Mouse (Mus musculus) lung, adult 2 months (tissue): ENCODE results near the gene Cr1l. TPM values are rescaled to one million over a fixed set of nuclear protein-coding genes. Genes with fewer than 3 reads are reported as not detected.

ENCODE experiments used
- DNase-seq: peaks from one replicate; pipeline ENCODE4 v3.0.0; 2022
- H3K4me1 ChIP-seq: fragments of 200-500 bp; 2 replicates; pipeline ENCODE4 v1.6.1; 2011; ENCODE audit warnings: low read length; ENCODE audit not compliant: control insufficient read depth, insufficient read depth
- H3K4me3 ChIP-seq: fragments of 200-500 bp; replicated peaks from 2 replicates; pipeline ENCODE3; 2011; ENCODE audit warnings: low read depth, mild to moderate bottlenecking, control low read depth, low read length; ENCODE audit errors: extremely low read depth
- CTCF ChIP-seq: fragments of 200-500 bp; IDR thresholded peaks from 2 replicates; pipeline ENCODE4 v1.5.1; 2011; ENCODE audit warnings: mild to moderate bottlenecking, low read length, control low read depth; ENCODE audit not compliant: insufficient read depth
- POLR2A ChIP-seq: fragments of 200-500 bp; IDR thresholded peaks from 2 replicates; pipeline ENCODE4 v1.6.1; 2011; ENCODE audit warnings: low read depth, mild to moderate bottlenecking, control low read depth, low read length, borderline replicate concordance; ENCODE audit errors: extremely low read depth
- WGBS: fragments of 180-500 bp; shearing (Covaris S2); methylation state at CpG from one replicate; pipeline ENCODE4 v1.1.7; 2018; 5-methylcytosine and 5-hydroxymethylcytosine counted together
- polyA plus RNA-seq: library from polyadenylated mRNA; depleted of rRNA; stranded (reverse); fragments of >200 nt; gene quantifications from 2 replicates; pipeline ENCODE4 v1.2.3, GENCODE M21; 2012; rRNA removed

The Cr1l gene
- polyA plus RNA-seq, 1 experiment = 62.1 TPM

DNA sequence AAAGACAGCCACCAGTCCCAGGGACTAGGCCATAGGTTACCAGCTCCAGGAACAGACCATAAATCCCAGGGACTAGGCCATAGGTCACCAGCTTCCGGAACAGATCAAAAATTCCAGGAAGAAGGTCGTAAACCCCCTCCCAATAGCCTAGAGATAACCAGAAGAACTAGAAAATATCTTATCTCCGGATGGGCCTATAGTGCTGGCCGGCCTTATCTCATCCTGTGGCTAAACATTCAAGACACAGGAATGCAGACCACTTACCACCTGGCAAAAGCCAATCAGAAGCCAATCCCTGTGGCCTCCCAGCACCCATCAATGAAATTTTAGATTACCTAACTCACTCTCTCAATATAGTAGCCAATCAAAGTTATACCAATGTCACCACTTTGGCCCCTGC is 30.7 kb downstream of the Cr1l start:
- TF ChIP-seq POLR2A (no peak), CTCF (no peak)
- Histone ChIP-seq H3K4me1 (no peaks in the 10 kb centered on the region), H3K4me3 (no peak overlapping the region)
- DNase-seq = no peak
- WGBS = 35% methylated on average over 4 of the region's 4 CpGs

DNA sequence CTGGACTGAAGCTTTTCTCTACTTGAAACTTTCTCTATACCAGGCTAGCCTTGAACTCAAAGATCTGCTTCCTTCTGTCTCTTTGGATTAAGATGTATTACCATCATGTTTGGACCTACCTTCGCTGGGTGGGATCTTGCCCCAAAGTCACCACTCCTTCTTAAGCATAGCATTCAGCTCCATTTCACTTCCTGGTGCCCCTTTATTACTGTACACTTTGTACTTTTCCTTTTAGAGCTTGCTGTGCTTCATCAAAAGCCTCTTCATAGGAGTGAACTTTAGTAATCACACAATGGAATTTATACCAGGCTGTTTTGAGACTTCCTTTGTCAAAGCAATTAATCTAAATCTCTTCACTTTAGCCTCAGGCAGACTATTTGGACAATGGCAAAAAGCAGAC is 33.4 kb downstream of the Cr1l start:
- H3K4me3 ChIP-seq = no peak overlapping the region
- WGBS = 95% methylated on average over 1 of the region's 1 CpGs
- DNase-seq = no peak
- TF ChIP-seq CTCF = no peak
- TF ChIP-seq POLR2A = no peak
- no peaks in the 10 kb centered on the region; the same call in 1 of the 2 replicates for H3K4me1 ChIP-seq

DNA sequence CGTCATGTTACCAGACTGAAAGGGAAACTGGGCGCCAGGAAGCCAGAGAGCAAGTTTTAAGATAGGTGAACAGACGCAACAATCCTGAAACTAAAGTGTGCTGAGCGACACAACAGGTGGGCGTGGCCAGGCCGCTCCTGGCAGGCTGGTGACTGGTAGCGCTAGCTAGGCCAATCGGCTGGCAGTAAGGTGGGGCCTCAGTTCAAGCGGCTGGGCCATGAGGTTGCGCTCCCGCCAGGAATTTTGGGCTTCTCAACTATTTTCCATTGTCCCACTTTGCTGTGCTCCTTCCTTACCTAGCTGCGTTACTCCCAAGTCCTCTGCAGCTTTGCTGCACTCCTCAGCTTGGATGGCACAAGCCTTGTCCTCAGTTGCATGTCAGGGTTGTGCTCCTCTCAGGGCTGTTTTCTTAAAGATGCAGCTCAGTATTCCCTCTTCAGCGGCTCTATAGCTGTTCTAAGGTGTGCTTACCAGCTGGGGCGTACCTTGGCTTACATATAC is 39.1 kb downstream of the Cr1l start, which contains the start of gene Cd46:
Cd46 (minus strand) TSS at position 30 of the 501 bp plus-strand sequence.
- 3% methylated on average over 14 of the region's 14 CpGs for WGBS
- Histone ChIP-seq H3K4me1 (peaks cover 5% of the 10 kb centered on the region; the same call in 1 of the 2 replicates), H3K4me3 (peak within 1 kb of the TSS; percentile 73)
- TF ChIP-seq CTCF (no peak), POLR2A (0 out of 2 replicates have a peak, but pooled peaks have one; percentile 34)
- DNase-seq = peak; percentile 78

DNA sequence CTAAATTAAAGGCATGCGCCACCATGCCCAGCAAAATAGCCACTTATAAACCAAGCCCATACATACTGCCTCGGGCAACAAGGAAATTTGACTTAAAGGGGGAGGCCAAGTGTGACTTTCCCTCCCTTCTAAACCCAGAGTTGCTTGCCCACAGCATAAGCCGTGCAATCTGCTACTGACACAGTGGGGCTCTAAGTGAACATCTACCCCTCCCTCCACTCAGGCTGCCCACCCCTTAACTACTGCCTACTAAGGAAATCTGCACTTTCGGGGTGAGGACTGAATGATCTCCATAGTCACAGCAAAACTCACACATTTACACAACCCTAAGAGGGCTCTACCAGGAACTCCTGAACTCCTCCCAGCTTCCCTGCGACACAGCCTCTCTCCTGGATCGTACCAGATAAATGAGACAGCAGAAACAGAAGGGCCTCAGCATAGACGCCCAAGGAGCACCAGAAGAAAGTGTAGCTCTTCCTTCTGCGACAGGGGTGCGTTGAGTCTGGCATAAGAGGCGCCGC is 39.6 kb downstream of the Cr1l start:
- peaks cover 5% of the 10 kb centered on the region; the same call in 1 of the 2 replicates for H3K4me1 ChIP-seq
- WGBS = 17% methylated on average over 11 of the region's 11 CpGs
- no peak for DNase-seq
- peak overlapping the region; percentile 73 for H3K4me3 ChIP-seq
- TF ChIP-seq CTCF (no peak), POLR2A (no peak)

DNA sequence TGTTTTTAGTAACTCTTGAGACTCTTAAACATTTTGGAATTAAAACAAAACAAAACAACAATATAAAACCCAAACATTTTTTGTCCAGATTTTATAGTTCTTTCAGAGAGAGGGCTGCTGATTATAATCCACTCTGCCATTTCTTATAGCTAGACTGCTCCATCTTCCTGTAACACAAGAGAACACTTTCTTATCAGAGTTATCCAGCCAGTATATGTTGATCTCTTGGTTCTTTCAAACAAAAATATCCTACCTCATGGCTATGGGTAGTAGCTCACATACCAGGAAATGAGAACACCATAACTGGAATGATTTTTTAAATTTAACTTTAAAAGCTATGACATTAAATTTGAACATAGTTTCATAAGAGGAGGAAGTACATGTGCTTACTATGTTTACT is 49.2 kb downstream of the Cr1l start:
- no peaks in the 10 kb centered on the region for H3K4me1 ChIP-seq
- TF ChIP-seq CTCF = no peak
- TF ChIP-seq POLR2A = no peak
- no peak for DNase-seq
- H3K4me3 ChIP-seq = no peak overlapping the region

Other genes with a start within 250 kb of the Cr1l start
- 79.8 and 101 TPM in 2 replicates for gene Cd34, start 192.8 kb downstream of the Cr1l start, polyA plus RNA-seq
- gene Cd46, start 39.3 kb downstream of the Cr1l start, polyA plus RNA-seq = 0.50 and 0.95 TPM in 2 replicates
- gene Cr2, start 45.1 kb upstream of the Cr1l start, polyA plus RNA-seq = 0.45 and 1.1 TPM in 2 replicates